Mouse (Mus musculus) layer of hippocampus, postnatal 25 days (tissue): ENCODE measurements around the gene Olfr270. TPM values are rescaled to one million over a fixed set of nuclear protein-coding genes. Genes with fewer than 3 reads are reported as not detected.

Source experiments
- total RNA-seq, 2 experiments: library from RNA; stranded (reverse); gene quantifications; 2 replicates each; pipeline ENCODE4 v1.2.3; 2021

Olfr270 gene
- total RNA-seq, 2 experiments from 2014 or later: not detected

Other genes with a start within 250 kb of the Olfr270 start
- not detected for gene Olfr275, start 149.9 kb upstream of the Olfr270 start, total RNA-seq
- not detected for gene Olfr273, start 105.3 kb upstream of the Olfr270 start, total RNA-seq
- not detected for gene Olfr272, start 45.4 kb upstream of the Olfr270 start, total RNA-seq
- gene Nipsnap3a, start 24.7 kb downstream of the Olfr270 start, total RNA-seq: not detected
- 10 to 100 TPM; 14.4 to 17.6 TPM for gene Nipsnap3b, start 47.3 kb downstream of the Olfr270 start, total RNA-seq
- gene Abca1, start 195.3 kb downstream of the Olfr270 start, total RNA-seq: 10 to 100 TPM; 20.3 to 25.1 TPM